In the genomic region with DNA sequence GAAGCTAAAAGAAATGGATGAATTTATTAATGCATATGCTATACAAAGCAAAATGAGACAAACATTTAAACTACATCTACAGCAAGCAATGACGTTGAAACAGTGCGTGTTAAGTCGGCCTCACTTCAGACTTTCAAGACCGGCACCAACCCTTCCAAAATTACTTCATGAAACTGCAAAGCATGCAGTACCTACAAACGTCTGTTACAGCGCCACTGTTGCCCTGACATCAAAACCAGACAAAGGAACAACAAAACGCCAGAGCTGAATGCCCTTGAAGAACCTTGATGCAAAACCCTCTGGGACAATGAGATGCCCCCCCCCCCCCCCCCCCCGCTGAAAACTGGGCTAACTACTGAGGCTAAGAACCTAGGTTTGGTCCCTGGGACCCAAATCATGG, we compare ENCODE assay signal across 13 mouse cellular contexts. TPM values are rescaled to one million over a fixed set of nuclear protein-coding genes. Genes with fewer than 3 reads are reported as not detected.
"Had no signal": no experiment of that assay in that cellular context is flagged by ENCODE, and none has a peak within 500 bp of the region (broad histone marks: within the 10 kb centered on the region; RNA-seq: fewer than 3 reads in every experiment).

No protein-coding gene starts in this region.

- H3K9ac ChIP-seq: limb, embryonic 15.5 days; liver, embryonic 12.5 days; lung, embryonic 15.5 days; midbrain, embryonic 12.5 days; neural tube, embryonic 15.5 days had no signal

- H3K27me3 ChIP-seq: limb, embryonic 15.5 days; liver, embryonic 12.5 days; lung, embryonic 15.5 days; midbrain, embryonic 12.5 days; neural tube, embryonic 15.5 days had no signal

- H3K36me3 ChIP-seq: limb, embryonic 15.5 days; liver, embryonic 12.5 days; lung, embryonic 15.5 days; midbrain, embryonic 12.5 days; neural tube, embryonic 15.5 days had no signal

- H3K9me3 ChIP-seq: limb, embryonic 15.5 days; liver, embryonic 12.5 days; lung, embryonic 15.5 days; midbrain, embryonic 12.5 days; neural tube, embryonic 15.5 days had no signal

- H3K4me2 ChIP-seq: limb, embryonic 15.5 days; liver, embryonic 12.5 days; lung, embryonic 15.5 days; midbrain, embryonic 12.5 days; neural tube, embryonic 15.5 days had no signal

- H3K4me3 ChIP-seq: left cerebral cortex, adult 2 months; limb, embryonic 15.5 days; liver, embryonic 12.5 days; lung, embryonic 15.5 days; midbrain, embryonic 12.5 days; myocyte; neural tube, embryonic 15.5 days had no signal

- DNase-seq: kidney, adult 9 months; kidney, postnatal 10 days; kidney, postnatal 4 days; thymus, postnatal 4 days had no signal

- H3K27ac ChIP-seq: left cerebral cortex, adult 2 months; limb, embryonic 15.5 days; liver, embryonic 12.5 days; lung, embryonic 15.5 days; midbrain, embryonic 12.5 days; neural tube, embryonic 15.5 days; stomach, postnatal 0 days had no signal

- ATAC-seq: liver, embryonic 12.5 days had no signal

- H3K4me1 ChIP-seq: limb, embryonic 15.5 days; lung, embryonic 15.5 days; midbrain, embryonic 12.5 days; neural tube, embryonic 15.5 days had no signal

RNA-seq across cellular contexts. Expression of a gene that starts 56.3 kb away (rescaled TPM):
- total RNA-seq: megakaryocyte-erythroid progenitor cell, adult 5-6 weeks had no signal
- polyA plus RNA-seq: liver, embryonic 12.5 days had no signal
